Mouse (Mus musculus): ENCODE measurements at regions not wholly inside any gene's neighbourhood (a gene's known extent, or its start where the extent isn't known, plus 50 kb on each side); places are given as distances from the start of the nearest gene placed in this dataset.
A peak's percentile ranks its signal among the peaks of the same experiment; 100 is the strongest.

DNA sequence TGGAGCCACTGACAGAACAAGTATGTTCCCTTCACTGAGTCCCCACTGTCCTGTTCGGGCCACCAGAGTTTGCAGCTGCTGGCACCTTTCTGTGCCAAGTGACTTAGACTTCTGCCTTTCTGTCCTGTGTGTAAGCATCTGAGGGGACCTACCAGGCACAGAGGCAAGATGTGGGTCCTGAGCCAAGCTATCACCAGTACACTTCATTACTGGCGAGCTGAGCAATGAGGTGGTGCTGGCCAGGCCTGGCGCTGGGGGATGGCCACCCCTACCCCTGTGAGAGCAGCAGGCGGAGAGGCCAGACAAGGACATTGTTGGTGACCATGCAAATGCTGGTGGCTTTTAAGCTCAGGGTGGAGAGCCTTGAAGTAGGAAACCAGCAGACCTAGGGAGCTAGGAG, 87.6 kb upstream of the Mrps6 start:
- DNase-seq = no peak

DNA sequence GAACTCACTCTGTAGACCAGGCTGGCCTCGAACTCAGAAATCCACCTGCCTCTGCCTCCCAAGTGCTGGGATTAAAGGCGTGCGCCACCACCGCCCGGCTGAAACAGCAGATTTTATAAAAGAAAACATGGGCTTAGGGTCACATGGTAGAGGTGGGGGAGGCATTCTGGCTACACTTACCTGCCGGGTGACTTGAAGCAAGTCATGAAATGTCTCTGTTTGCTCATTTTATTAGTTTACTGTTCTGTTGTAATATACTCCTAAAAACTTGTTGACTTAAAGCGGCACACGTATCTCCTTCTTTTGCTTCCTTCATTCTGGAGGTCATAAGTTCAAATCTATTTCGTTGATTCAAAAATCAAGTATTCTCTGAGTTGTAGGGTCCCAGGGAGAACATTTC, 84.9 kb upstream of the Mrps6 start:
- no peak for DNase-seq

DNA sequence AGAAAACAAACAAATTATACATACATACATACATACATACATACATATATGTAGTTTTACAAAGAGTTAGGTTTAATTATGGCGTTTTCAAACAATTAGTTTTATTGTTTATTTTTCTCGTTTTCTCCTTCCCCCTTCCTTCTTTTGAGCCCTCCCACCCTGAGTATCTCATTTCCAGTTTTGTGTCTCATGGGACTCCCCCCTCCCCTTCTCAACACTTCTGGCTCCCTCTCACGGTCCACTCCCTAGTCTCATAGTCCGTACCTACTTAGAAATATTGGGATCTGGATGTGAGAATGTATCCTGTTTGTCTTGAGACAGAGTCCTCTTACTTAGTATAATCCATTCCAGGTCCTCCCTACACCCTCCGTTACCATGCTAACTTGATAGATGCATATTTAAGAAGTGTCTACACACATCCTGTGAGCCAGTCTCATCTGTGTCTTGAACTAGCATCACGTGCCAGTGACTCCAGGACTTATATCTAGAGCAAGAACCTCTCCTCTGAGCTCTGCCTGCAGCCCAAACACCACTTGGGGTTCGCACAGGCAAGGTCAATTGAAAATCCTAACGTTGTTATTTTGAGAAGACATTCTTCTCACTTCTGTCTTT, 81.8 kb upstream of the Mrps6 start:
- DNase-seq = no peak

DNA sequence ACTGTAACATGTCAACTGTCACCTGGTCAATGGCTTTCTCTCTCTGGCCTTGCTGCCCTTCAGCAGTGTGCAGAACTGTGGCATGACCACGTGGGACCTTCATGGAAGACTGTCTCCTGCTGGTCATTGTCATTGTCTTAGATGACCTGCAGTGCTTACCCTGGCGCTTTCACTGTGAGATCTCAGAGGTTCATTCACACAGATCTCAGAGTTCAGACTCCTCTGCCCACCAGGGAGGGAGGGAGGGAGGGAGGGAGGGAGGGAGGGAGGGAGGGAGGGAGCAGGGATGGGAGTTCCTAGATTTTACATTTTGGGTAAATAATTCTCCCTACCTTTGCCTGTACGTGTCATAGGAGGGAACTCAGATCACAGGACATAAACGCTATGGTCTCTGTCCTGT, 79.6 kb upstream of the Mrps6 start:
- no peak for DNase-seq

DNA sequence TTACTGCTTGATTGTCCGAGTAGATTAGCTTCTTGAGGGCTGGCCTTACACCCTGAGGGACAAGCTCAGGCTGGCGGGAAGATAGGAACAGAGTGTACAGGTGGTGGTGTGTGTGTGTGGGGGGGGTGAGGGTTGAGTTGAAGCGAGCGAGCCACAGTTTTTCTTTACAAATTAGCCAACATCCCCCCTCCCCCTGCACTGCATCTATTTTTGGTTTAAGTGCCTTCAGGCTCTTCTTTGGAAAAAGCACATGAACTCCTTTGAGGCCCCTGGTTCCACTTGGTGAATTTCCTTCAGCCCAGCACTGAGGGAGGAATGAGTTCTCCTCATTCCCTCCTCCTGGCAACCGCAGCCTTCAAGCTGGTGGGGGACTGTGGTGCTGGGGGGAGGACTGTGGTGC, 79.2 kb upstream of the Mrps6 start:
- peak; percentile 70 to 83 for DNase-seq

DNA sequence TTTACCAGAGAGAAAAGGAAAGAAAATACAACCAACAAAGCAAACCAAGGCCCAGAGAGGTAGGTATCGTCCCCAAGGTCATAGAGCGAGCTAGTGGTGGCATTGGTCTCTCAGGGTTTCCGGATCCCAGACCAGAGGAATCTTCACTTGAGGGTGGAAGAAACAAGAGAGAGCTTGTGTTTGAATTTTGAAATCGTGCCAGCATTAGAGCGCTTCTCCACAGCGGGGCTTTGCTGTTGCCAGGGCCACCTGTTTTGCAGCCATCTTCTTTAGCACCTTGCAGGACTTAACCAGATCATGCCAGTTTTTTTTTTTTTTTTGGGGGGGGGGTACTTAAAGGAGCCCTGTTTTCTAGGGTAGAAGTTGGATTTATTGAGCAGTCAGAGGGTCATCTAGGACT, 77.6 kb upstream of the Mrps6 start:
- DNase-seq = no peak

DNA sequence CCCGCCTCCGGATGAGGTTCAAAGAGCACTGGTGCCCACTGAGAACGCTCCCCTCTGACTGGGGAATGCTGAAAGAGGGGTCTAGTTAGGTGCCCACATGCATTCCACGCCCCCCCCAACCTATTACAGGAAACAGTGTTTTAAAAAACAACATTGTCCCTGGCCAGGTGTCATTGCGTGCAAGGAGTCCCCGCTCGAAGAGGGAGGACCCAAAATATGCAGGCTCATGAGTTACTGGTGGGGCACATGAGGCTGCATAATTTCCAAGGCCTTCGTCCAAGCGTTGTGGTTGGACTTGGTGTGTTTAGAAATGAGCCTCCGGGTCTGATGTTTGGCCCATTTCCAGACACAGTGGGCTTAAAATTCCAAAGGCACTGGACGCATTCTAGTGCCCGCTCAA, 72.9 kb upstream of the Mrps6 start:
- DNase-seq = peak; percentile 43 to 56

DNA sequence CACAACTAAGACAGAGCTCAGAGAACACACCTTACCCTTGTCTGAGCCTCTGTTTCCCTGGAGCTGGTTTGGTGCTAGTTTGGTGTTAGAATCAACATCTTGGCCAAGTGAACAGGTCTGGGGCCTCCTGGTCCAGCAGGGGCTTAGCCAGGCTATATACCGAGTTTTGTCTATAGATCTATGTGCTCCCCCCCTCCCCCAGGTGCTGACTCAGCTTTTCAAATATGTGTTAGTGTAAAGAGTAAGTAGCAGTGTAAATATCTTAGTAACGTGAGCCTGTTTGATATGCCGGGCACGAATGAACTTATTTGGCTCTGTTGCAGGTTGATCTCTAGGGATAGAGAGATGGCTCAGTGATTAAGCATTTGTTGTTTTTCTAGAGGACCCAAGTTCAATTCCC, 68.7 kb upstream of the Mrps6 start:
- DNase-seq = no peak

DNA sequence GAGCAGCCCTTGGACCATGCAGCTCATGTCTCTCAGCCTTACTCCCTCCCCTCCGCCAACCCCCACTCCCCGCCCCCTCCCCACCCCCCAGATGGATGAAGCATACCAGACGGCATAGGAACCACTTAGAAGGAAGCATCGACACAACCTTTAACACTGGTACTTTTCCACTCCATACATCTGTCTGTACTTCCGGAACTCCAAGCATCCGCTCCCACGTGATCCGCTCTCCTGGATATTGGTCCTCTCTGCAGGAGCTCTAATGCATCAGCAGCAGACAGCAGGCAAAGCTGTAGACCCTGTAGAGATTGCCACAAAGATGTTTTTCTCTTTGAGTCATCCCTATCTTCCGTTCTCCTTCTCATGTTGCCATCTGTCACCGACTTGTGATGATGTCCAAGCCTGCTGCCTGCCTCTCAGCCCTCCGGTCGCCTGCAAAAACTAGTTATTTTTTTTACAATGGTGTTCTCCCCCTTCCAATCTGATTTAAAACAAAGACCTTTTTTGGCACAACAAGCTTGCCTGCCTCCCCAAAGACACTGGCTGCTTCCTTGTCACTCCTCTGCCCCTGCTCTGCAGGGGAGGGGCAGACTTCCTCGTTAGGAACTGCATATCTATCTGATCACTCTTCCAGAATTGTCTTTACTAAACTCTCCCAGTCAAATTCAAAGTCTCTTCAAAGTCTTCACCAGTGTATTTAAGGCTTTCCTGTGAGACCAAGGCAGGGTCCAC, 62.4 kb upstream of the Mrps6 start:
- DNase-seq = peak; percentile 55

DNA sequence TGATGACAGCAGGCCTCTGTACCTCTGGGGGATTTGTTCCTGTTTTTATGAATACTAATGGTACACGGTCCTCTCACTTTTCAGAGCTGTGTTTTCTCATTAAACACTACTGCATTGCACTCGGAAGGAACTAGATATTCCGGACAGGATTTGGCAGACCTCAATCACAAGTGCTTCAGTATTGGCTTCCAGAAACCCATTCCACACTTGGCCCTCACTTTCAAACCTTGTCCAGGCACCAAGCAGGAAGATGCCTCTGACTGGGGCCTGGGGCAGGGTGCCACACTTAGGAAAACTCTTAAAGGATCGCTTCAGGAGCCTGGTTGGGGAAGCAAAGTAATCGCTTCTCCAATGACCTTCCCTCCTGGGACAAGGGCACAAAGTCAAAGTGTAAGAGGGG, 50.7 kb upstream of the Mrps6 start:
- no peak for DNase-seq

All from kidney, postnatal 36 days (tissue).